Mouse (Mus musculus): Measurements from ENCODE around the gene Lypla2. TPM values are rescaled to one million over a fixed set of nuclear protein-coding genes. Genes with fewer than 3 reads are reported as not detected.

Lypla2 gene
- 34.5 and 75.6 TPM in 2 replicates for polyA plus RNA-seq (2021; fragmentation: Nextera tagmentation)
- long read RNA-seq, experiment 1, transcript Lypla2-203 (9 exons, 1,119 nt): minor isoform, 14 of 221 reads
- long read RNA-seq, experiment 1, transcript Lypla2-201 (10 exons, 1,626 nt): major isoform, 196 of 221 reads
- long read RNA-seq, experiment 1, partial matches to known transcripts: 6 of 221 reads
- long read RNA-seq, experiment 1, other reads (novel, unspliced or antisense): 5 of 221 reads
- long read RNA-seq, experiment 2, transcript Lypla2-201 (10 exons, 1,626 nt): major isoform, 35 of 41 reads
- long read RNA-seq, experiment 2, partial matches to known transcripts: 1 of 41 reads
- long read RNA-seq, experiment 2, other reads (novel, unspliced or antisense): 5 of 41 reads

GRCm38 (mm10) chr4:135972556-135972906, at the start of gene Lypla2:
Lypla2 (minus strand) TSS chr4:135972626.

GRCm38 (mm10) chr4:136021549-136022047, 49.2 kb upstream of the Lypla2 start, which contains the start of gene Eloa:
Eloa (minus strand) TSS chr4:136021763.

GRCm38 (mm10) chr4:135986943-135987710, 14.7 kb upstream of the Lypla2 start, which contains the start of gene Pithd1:
Pithd1 (minus strand) TSS chr4:135987264.

GRCm38 (mm10) chr4:135963457-135964193, 8.8 kb downstream of the Lypla2 start, which contains the start of gene Gale:
Gale (plus strand) TSS chr4:135963727.

GRCm38 (mm10) chr4:135946278-135946658, 26.2 kb downstream of the Lypla2 start, which contains the start of gene Hmgcl:
Hmgcl (plus strand) TSS chr4:135946448.

GRCm38 (mm10) chr4:135920304-135921241, 51.9 kb downstream of the Lypla2 start, which contains the start of gene Fuca1:
Fuca1 (plus strand) TSS chr4:135920735.

Other genes starting within 250 kb of the Lypla2 start
- not detected in 2 replicates for gene Il22ra1, start 244.5 kb downstream of the Lypla2 start, polyA plus RNA-seq (2021; fragmentation: Nextera tagmentation)
- gene Myom3, start 212.9 kb downstream of the Lypla2 start, polyA plus RNA-seq (2021; fragmentation: Nextera tagmentation): 0.77 and 1.3 TPM in 2 replicates
- 47.6 and 49.8 TPM in 2 replicates for gene Srsf10, start 116.9 kb downstream of the Lypla2 start, polyA plus RNA-seq (2021; fragmentation: Nextera tagmentation)
- gene Pnrc2, start 98.8 kb downstream of the Lypla2 start, polyA plus RNA-seq (2021; fragmentation: Nextera tagmentation): 42.4 and 47.8 TPM in 2 replicates
- 0.09 and 0.10 TPM in 2 replicates for gene Cnr2, start 77.2 kb downstream of the Lypla2 start, polyA plus RNA-seq (2021; fragmentation: Nextera tagmentation)
- gene Fuca1, start 51.9 kb downstream of the Lypla2 start, polyA plus RNA-seq (2021; fragmentation: Nextera tagmentation): 40.3 and 75.4 TPM in 2 replicates
- 76.6 and 102 TPM in 2 replicates for gene Hmgcl, start 26.2 kb downstream of the Lypla2 start, polyA plus RNA-seq (2021; fragmentation: Nextera tagmentation)
- 12.8 and 14.4 TPM in 2 replicates for gene Gale, start 8.9 kb downstream of the Lypla2 start, polyA plus RNA-seq (2021; fragmentation: Nextera tagmentation)
- gene Pithd1, start 14.6 kb upstream of the Lypla2 start, polyA plus RNA-seq (2021; fragmentation: Nextera tagmentation): 146 and 163 TPM in 2 replicates
- 8.3 and 9.2 TPM in 2 replicates for gene Eloa, start 49.1 kb upstream of the Lypla2 start, polyA plus RNA-seq (2021; fragmentation: Nextera tagmentation)
- 1,300 and 1,470 TPM in 2 replicates for gene Rpl11, start 80.8 kb upstream of the Lypla2 start, polyA plus RNA-seq (2021; fragmentation: Nextera tagmentation)
- gene Id3, start 170.9 kb upstream of the Lypla2 start, polyA plus RNA-seq (2021; fragmentation: Nextera tagmentation): 114 and 124 TPM in 2 replicates
- 0.15 and 0.68 TPM in 2 replicates for gene E2f2, start 199.8 kb upstream of the Lypla2 start, polyA plus RNA-seq (2021; fragmentation: Nextera tagmentation)
- gene Asap3, start 233.7 kb upstream of the Lypla2 start, polyA plus RNA-seq (2021; fragmentation: Nextera tagmentation): 0.43 and 0.50 TPM in 2 replicates

All from left cerebral cortex, adult 6 months (tissue).